Mouse (Mus musculus) cerebellum, adult 2 months (tissue): ENCODE measurements around the gene 5530401A14Rik.

ENCODE experiments used
- CTCF ChIP-seq: fragments of 200-500 bp; IDR thresholded peaks from 2 replicates; pipeline ENCODE4 v1.5.1; 2011; ENCODE audit warnings: low read depth, mild to moderate bottlenecking, control low read depth, low read length, moderate library complexity, borderline replicate concordance; ENCODE audit not compliant: insufficient read depth
- POLR2A ChIP-seq: fragments of 200-500 bp; IDR thresholded peaks from 2 replicates; pipeline ENCODE4 v1.6.1; 2011; ENCODE audit warnings: low read length, control low read depth, borderline replicate concordance; ENCODE audit not compliant: insufficient read depth

DNA sequence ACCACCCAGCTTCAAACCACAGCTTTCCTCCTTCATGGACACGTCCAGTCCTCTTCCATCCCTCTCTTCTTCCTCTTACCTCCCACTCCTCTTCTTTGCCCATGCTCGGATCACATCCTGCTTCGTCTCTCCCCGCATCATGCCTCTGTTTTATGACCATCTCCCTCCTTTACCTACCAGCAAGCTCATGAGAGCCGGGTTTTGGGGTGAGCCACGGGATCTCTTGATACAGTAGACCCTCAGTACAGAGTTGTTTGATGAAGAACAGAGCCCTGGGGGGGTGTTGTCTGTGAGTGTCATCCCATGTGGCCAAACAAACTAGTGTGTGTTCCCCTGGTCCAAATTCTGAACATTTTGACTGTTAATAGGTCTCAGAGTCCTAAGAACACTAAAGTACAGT lies 36.0 kb downstream of the 5530401A14Rik start:
- TF ChIP-seq POLR2A (no peak), CTCF (no peak)
